Mouse (Mus musculus) lung, postnatal 25 days (tissue): Measurements from ENCODE around the gene C1ra.
"Not testable (repeated sequence)": the region's sequence is repeated elsewhere in the genome, so short reads cannot be mapped to it uniquely, and the experiment has no call there.

Experiments used
- DNase-seq: peaks from one replicate; pipeline ENCODE4 v3.0.0; 2022; ENCODE audit warnings: low spot score

C1ra gene

GRCm38 (mm10) chr6:124512355-124512836, at the start of gene C1ra:
TSS of gene C1ra (plus strand) at chr6:124512405.
- DNase-seq: peak; percentile 67

GRCm38 (mm10) chr6:124463881-124464291, 48.3 kb upstream of the C1ra start:
- no peak for DNase-seq

GRCm38 (mm10) chr6:124464305-124465271, 47.6 kb upstream of the C1ra start, which contains the start of gene Clstn3:
TSS of gene Clstn3 (minus strand) at chr6:124464794.
- peak; percentile 76 for DNase-seq

GRCm38 (mm10) chr6:124465299-124465698, 46.9 kb upstream of the C1ra start:
- DNase-seq: no peak

GRCm38 (mm10) chr6:124465729-124466128, 46.5 kb upstream of the C1ra start:
- no peak for DNase-seq

GRCm38 (mm10) chr6:124471121-124471520, 41.1 kb upstream of the C1ra start:
- DNase-seq: no peak

- DNase-seq: not testable (repeated sequence)
These were observed 40.2 kb upstream of the C1ra start for GRCm38 (mm10) chr6:124471783-124472638.

- peak; percentile 47 for DNase-seq
These were observed 39.4 kb upstream of the C1ra start for GRCm38 (mm10) chr6:124472801-124473200.

- DNase-seq: no peak
These were observed 37.6 kb upstream of the C1ra start for GRCm38 (mm10) chr6:124474621-124475020.

GRCm38 (mm10) chr6:124475335-124476075, 36.7 kb upstream of the C1ra start:
- not testable (repeated sequence) for DNase-seq

- no peak for DNase-seq
These were observed 36.0 kb upstream of the C1ra start for GRCm38 (mm10) chr6:124476216-124476615.

- no peak for DNase-seq
These were observed 35.4 kb upstream of the C1ra start for GRCm38 (mm10) chr6:124476796-124477195.

- no peak for DNase-seq
These were observed 35.0 kb upstream of the C1ra start for GRCm38 (mm10) chr6:124477221-124477655.

GRCm38 (mm10) chr6:124477922-124478651, 34.1 kb upstream of the C1ra start:
- peak; percentile 80 for DNase-seq

- no peak for DNase-seq
These were observed 33.2 kb upstream of the C1ra start for GRCm38 (mm10) chr6:124478874-124479572.

- DNase-seq: peak; percentile 51
These were observed 32.7 kb upstream of the C1ra start for GRCm38 (mm10) chr6:124479573-124479930.

GRCm38 (mm10) chr6:124480295-124480694, 31.9 kb upstream of the C1ra start:
- DNase-seq: peak; percentile 29

- DNase-seq: peak; percentile 27
These were observed 30.6 kb upstream of the C1ra start for GRCm38 (mm10) chr6:124481571-124481970.

GRCm38 (mm10) chr6:124483831-124484230, 28.4 kb upstream of the C1ra start:
- not testable (repeated sequence) for DNase-seq

- no peak for DNase-seq
These were observed 27.4 kb upstream of the C1ra start for GRCm38 (mm10) chr6:124484851-124485250.
